In genomic region chr9:35574416-35574815, GRCm38 (mm10) we compare ENCODE assay signal across 7 mouse cellular contexts. TPM values are rescaled to one million over a fixed set of nuclear protein-coding genes. Genes with fewer than 3 reads are reported as not detected.
DNase-seq lines count a peak whose midpoint lies in the region; ATAC-seq and TF ChIP-seq lines count a peak whose summit lies in the region.

No protein-coding gene starts in this region.

- peak overlapping the region; percentile 14; the same call in 1 of the 2 replicates for H3K4me3 ChIP-seq in lung, embryonic 14.5 days (ENCODE audit: low read depth, low read length)
- peak overlapping the region; percentile 34 for H3K4me3 ChIP-seq in forebrain, embryonic 15.5 days
- H3K4me3 ChIP-seq in limb, embryonic 15.5 days, result peak overlapping the region; percentile 25

- TF ChIP-seq CTCF in lung, embryonic 14.5 days (IDR thresholded peaks at IDR 0.05; ENCODE audit: low read depth), result no peak

- no peaks in the 10 kb centered on the region for H3K36me3 ChIP-seq in lung, embryonic 14.5 days (ENCODE audit: insufficient read depth)
- no peaks in the 10 kb centered on the region for H3K36me3 ChIP-seq in forebrain, embryonic 15.5 days
- H3K36me3 ChIP-seq in limb, embryonic 15.5 days, result no peaks in the 10 kb centered on the region

- no peaks in the 10 kb centered on the region for H3K9me3 ChIP-seq in lung, embryonic 14.5 days (ENCODE audit: low read depth, low read length)
- H3K9me3 ChIP-seq in forebrain, embryonic 15.5 days, result no peaks in the 10 kb centered on the region
- H3K9me3 ChIP-seq in limb, embryonic 15.5 days, result no peaks in the 10 kb centered on the region

- no peaks in the 10 kb centered on the region for H3K4me1 ChIP-seq in lung, embryonic 14.5 days (ENCODE audit: insufficient read depth)
- H3K4me1 ChIP-seq in forebrain, embryonic 15.5 days, result peaks cover 14% of the 10 kb centered on the region
- peaks cover 4% of the 10 kb centered on the region for H3K4me1 ChIP-seq in limb, embryonic 15.5 days

- peaks cover 21% of the 10 kb centered on the region; the same call in 1 of the 2 replicates for H3K27me3 ChIP-seq in lung, embryonic 14.5 days (ENCODE audit: insufficient read depth, low read length)
- peaks cover 10% of the 10 kb centered on the region; the same call in 1 of the 2 replicates for H3K27me3 ChIP-seq in forebrain, embryonic 15.5 days
- H3K27me3 ChIP-seq in limb, embryonic 15.5 days, result peaks cover 15% of the 10 kb centered on the region

- no peak for DNase-seq in lung, embryonic 14.5 days
- no peak for DNase-seq in lung, adult 18-20 months
- peak; percentile 48 for DNase-seq in testis, postnatal 10 days (ENCODE audit: low spot score)
- DNase-seq in adipocyte (ENCODE audit: low spot score), result no peak
- DNase-seq in ovary, adult 18-20 months (ENCODE audit: low spot score), result no peak

- H3K9ac ChIP-seq in lung, embryonic 14.5 days, result no peak overlapping the region
- peak overlapping the region; percentile 16; the same call in 1 of the 2 replicates for H3K9ac ChIP-seq in forebrain, embryonic 15.5 days (replicated peaks)
- H3K9ac ChIP-seq in limb, embryonic 15.5 days, result no peak overlapping the region

- no peak overlapping the region for H3K27ac ChIP-seq in lung, embryonic 14.5 days (ENCODE audit: low read depth)
- no peak overlapping the region for H3K27ac ChIP-seq in forebrain, embryonic 15.5 days (replicated peaks)
- no peak overlapping the region for H3K27ac ChIP-seq in limb, embryonic 15.5 days

- H3K4me2 ChIP-seq in lung, embryonic 14.5 days, result peak overlapping the region; percentile 54
- peak overlapping the region; percentile 51 for H3K4me2 ChIP-seq in forebrain, embryonic 15.5 days (replicated peaks)
- H3K4me2 ChIP-seq in limb, embryonic 15.5 days, result peak overlapping the region; percentile 48

- no peak for ATAC-seq in lung, embryonic 14.5 days (ENCODE audit: insufficient read depth)
- ATAC-seq in forebrain, embryonic 15.5 days (replicated peaks), result no peak
- no peak for ATAC-seq in limb, embryonic 15.5 days (ENCODE audit: insufficient number of reproducible peaks, low FRiP score, low TSS enrichment, low read depth)

- WGBS in lung, embryonic 14.5 days, result 3% methylated on average over 32 of the region's 32 CpGs
- WGBS in forebrain, embryonic 15.5 days, result 4% methylated on average over 32 of the region's 32 CpGs
- 5% methylated on average over 32 of the region's 32 CpGs for WGBS in limb, embryonic 15.5 days

RNA-seq across cellular contexts. Expression of gene Hyls1, which starts 4.2 kb away (rescaled TPM):
- polyA plus RNA-seq in lung, embryonic 14.5 days (2014; fragmentation: Nextera tagmentation; extraction: Ambion mirVana), result 18.0 and 18.7 TPM in 2 replicates
- polyA plus RNA-seq in forebrain, embryonic 15.5 days (2015; fragmentation: Nextera tagmentation; extraction: Ambion mirVana), result 23.6 and 26.8 TPM in 2 replicates
- 14.2 and 14.4 TPM in 2 replicates for polyA plus RNA-seq in limb, embryonic 15.5 days (2015; fragmentation: Nextera tagmentation; extraction: Ambion mirVana)

RNA-seq across cellular contexts. Expression of gene Pate2, which starts 4.3 kb away (rescaled TPM):
- 0.42 and 0.96 TPM in 2 replicates for polyA plus RNA-seq in lung, embryonic 14.5 days (2014; fragmentation: Nextera tagmentation; extraction: Ambion mirVana)
- polyA plus RNA-seq in forebrain, embryonic 15.5 days (2015; fragmentation: Nextera tagmentation; extraction: Ambion mirVana), result 1.1 and 1.6 TPM in 2 replicates
- polyA plus RNA-seq in limb, embryonic 15.5 days (2015; fragmentation: Nextera tagmentation; extraction: Ambion mirVana), result 0.31 and 0.83 TPM in 2 replicates

RNA-seq across cellular contexts. Expression of gene Pus3, which starts 16.0 kb away (rescaled TPM):
- 20.0 and 20.8 TPM in 2 replicates for polyA plus RNA-seq in lung, embryonic 14.5 days (2014; fragmentation: Nextera tagmentation; extraction: Ambion mirVana)
- polyA plus RNA-seq in forebrain, embryonic 15.5 days (2015; fragmentation: Nextera tagmentation; extraction: Ambion mirVana), result 18.8 TPM in 2 replicates
- polyA plus RNA-seq in limb, embryonic 15.5 days (2015; fragmentation: Nextera tagmentation; extraction: Ambion mirVana), result 17.2 and 19.2 TPM in 2 replicates

RNA-seq across cellular contexts. Expression of gene Ddx25, which starts 16.1 kb away (rescaled TPM):
- 1.9 and 2.3 TPM in 2 replicates for polyA plus RNA-seq in lung, embryonic 14.5 days (2014; fragmentation: Nextera tagmentation; extraction: Ambion mirVana)
- 19.6 and 20.1 TPM in 2 replicates for polyA plus RNA-seq in forebrain, embryonic 15.5 days (2015; fragmentation: Nextera tagmentation; extraction: Ambion mirVana)
- 2.1 and 2.4 TPM in 2 replicates for polyA plus RNA-seq in limb, embryonic 15.5 days (2015; fragmentation: Nextera tagmentation; extraction: Ambion mirVana)

RNA-seq across cellular contexts. Expression of gene Pate4, which starts 37.3 kb away (rescaled TPM):
- not detected in 2 replicates for polyA plus RNA-seq in lung, embryonic 14.5 days (2014; fragmentation: Nextera tagmentation; extraction: Ambion mirVana)
- polyA plus RNA-seq in forebrain, embryonic 15.5 days (2015; fragmentation: Nextera tagmentation; extraction: Ambion mirVana), result not detected in 2 replicates
- polyA plus RNA-seq in limb, embryonic 15.5 days (2015; fragmentation: Nextera tagmentation; extraction: Ambion mirVana), result not detected in 2 replicates
